Mouse (Mus musculus) olfactory bulb, adult 2 months (tissue): Measurements from ENCODE around the gene Cntn5. TPM values are rescaled to one million over a fixed set of nuclear protein-coding genes. Genes with fewer than 3 reads are reported as not detected.

Source experiments
- H3K27ac ChIP-seq: fragments of 200-500 bp; 2 replicates; pipeline ENCODE4 v1.5.1; 2012; ENCODE audit warnings: low read depth, low read length; ENCODE audit not compliant: insufficient read depth
- H3K4me1 ChIP-seq: fragments of 200-500 bp; 2 replicates; pipeline ENCODE4 v1.6.1; 2012; ENCODE audit warnings: low read length; ENCODE audit not compliant: control insufficient read depth, insufficient read depth
- H3K4me3 ChIP-seq: fragments of 200-500 bp; 2 replicates; pipeline ENCODE4 v1.5.1; 2012; ENCODE audit warnings: mild to moderate bottlenecking, low read depth, low read length, moderate library complexity; ENCODE audit not compliant: insufficient read depth
- CTCF ChIP-seq: fragments of 200-500 bp; IDR thresholded peaks from 2 replicates; pipeline ENCODE4 v1.5.1; 2012; ENCODE audit warnings: low read depth, mild to moderate bottlenecking, low read length, moderate library complexity; ENCODE audit not compliant: insufficient read depth
- POLR2A ChIP-seq: fragments of 200-500 bp; IDR thresholded peaks from 2 replicates; pipeline ENCODE4 v1.6.1; 2012; ENCODE audit warnings: mild to moderate bottlenecking, low read depth, low read length, moderate library complexity; ENCODE audit not compliant: insufficient read depth
- WGBS: fragments of 180-500 bp; shearing (Covaris S2); methylation state at CpG from one replicate; pipeline ENCODE4 v1.1.7; 2018; 5-methylcytosine and 5-hydroxymethylcytosine counted together
- polyA plus RNA-seq: library from polyadenylated mRNA; stranded (reverse); fragments of >200 nt; gene quantifications from 2 replicates; pipeline ENCODE4 v1.2.4, GENCODE M21; 2012; ENCODE audit warnings: low replicate concordance; ENCODE audit not compliant: missing spikeins, insufficient read depth, insufficient read length

Cntn5 gene
- polyA plus RNA-seq, 1 experiment, result not detected

DNA sequence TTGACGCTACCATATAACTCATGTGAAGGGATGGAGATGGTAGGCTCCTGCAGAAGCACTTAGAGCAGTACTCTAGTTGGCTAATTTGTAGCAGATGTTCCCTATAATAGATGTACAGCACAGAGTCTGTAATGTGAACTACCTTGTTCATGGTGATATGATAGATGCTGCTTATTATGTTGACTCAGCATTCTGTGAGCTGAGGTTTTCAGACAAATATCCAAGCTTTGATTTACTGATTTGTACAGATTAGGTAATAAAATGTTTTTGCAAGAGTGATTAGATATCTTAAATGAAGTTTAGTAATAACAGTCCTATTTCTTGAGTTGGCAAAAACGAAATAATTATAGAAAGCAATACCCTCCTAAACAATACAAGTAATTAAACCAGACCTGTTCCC, 1133.8 kb downstream of the Cntn5 start:
- Histone ChIP-seq H3K4me1 (no peaks in the 10 kb centered on the region), H3K27ac (no peak overlapping the region), H3K4me3 (no peak overlapping the region)
- WGBS, result 75% methylated on average over 2 of the region's 2 CpGs
- no peak for TF ChIP-seq CTCF
- TF ChIP-seq POLR2A, result no peak

DNA sequence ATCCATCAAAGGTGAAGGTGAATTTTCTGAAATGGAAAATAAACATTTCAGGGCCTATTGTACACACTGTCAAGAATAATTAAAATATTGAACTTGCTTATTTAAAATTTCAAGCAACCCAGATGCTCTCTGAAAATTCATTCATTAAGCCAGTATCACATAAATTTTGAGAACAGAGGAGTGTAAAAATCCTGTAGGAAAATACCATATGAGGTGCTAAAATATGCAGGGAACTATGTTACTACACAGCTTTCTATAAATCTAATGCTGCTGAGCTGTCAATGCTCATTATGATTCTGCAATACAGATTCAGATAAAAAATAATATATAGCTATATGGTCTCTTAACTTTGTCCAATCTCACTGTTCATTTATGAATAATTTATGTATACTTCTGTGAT, 1134.9 kb downstream of the Cntn5 start:
- Histone ChIP-seq H3K27ac (no peak overlapping the region), H3K4me3 (no peak overlapping the region), H3K4me1 (no peaks in the 10 kb centered on the region)
- no peak for TF ChIP-seq POLR2A

DNA sequence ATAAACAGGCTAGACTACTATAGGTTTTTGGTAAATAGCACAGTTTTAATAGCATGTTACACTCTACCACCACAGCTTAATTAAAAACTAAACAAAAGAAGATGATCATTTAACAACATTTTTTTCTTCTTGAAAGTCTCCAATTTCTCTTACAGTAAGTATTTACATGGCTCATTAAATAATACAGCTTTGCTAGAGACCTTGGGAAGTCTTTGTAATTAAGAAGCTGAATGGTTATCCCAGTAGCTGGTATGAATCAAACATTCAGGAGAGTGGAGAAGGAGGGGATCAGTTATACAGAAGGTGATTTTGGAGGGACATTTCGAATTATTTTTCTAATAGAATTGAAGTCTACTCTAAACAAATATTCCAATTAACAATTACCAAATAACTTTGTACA, 1186.4 kb downstream of the Cntn5 start:
- 89% methylated on average over 1 of the region's 1 CpGs for WGBS
- H3K4me3 ChIP-seq, result no peak overlapping the region
- H3K27ac ChIP-seq, result no peak overlapping the region
- no peaks in the 10 kb centered on the region for H3K4me1 ChIP-seq
- no peak for TF ChIP-seq CTCF
- TF ChIP-seq POLR2A, result no peak

DNA sequence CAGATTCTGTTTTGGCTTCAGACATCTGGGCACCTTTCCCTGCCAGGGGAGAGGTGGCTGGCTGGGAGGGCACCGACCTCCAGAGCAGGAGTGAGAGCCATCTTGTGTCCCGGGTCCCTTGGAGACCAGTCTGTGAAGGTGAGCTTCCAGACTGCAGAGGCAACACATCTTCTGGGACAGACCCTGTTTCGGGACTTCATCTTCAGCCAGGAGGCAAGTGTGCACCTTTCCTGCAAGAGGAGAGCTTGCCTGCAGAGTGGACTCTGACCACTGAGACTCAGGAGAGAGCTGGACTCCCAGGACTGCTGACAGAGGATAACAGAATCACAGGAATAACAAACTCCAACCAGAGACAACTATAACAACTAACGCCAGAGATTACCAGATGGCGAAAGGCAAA, 1195.9 kb downstream of the Cntn5 start:
- H3K4me3 ChIP-seq, result no peak overlapping the region
- no peak for TF ChIP-seq CTCF
- no peak for TF ChIP-seq POLR2A
- WGBS, result 91% methylated on average over 5 of the region's 5 CpGs
- H3K4me1 ChIP-seq, result no peaks in the 10 kb centered on the region
- no peak overlapping the region for H3K27ac ChIP-seq

DNA sequence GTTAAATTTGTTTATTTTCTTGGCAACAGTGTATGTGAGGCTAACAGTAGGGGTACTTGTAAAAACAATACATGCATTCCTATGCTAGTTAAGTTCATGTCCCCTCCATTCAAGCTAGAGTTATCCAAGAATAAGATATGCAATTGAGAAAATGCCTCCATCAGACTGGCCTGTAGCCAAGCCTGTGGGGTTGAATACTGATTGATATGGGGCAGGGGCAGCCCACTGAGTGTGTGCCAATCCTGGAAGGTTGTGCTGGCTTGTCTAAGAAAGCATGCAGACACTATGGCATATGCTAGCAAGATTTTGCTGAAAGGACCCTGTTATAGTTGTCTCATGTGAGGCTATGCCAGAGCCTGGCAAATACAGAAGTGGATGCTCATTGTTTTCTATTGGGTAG, 1196.8 kb downstream of the Cntn5 start:
- H3K4me1 ChIP-seq, result no peaks in the 10 kb centered on the region
- TF ChIP-seq CTCF (no peak), POLR2A (no peak)
- no peak overlapping the region for H3K4me3 ChIP-seq
- H3K27ac ChIP-seq, result no peak overlapping the region

DNA sequence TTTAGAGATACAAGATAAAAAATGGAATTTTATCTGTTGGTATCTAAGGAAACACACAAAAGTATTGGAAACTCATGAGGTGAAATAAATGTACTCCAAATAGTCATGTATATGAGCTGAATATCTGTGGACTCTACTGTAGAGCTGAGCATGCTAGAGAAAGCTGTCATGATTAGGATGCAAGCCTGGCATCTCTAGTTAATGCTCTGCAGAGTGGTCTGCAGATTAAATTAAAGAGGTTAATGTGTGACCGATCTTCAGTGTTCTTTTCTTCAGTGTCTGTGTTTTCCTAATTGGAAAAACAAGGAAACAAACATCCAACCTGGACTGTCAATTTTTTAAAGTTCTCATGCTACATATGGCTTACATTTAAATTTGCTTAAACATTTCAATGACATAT, 1199.4 kb downstream of the Cntn5 start:
- TF ChIP-seq POLR2A, result no peak
- no peak for TF ChIP-seq CTCF
- no peak overlapping the region for H3K27ac ChIP-seq
- 87% methylated on average over 1 of the region's 1 CpGs for WGBS
- no peaks in the 10 kb centered on the region for H3K4me1 ChIP-seq
- H3K4me3 ChIP-seq, result no peak overlapping the region

DNA sequence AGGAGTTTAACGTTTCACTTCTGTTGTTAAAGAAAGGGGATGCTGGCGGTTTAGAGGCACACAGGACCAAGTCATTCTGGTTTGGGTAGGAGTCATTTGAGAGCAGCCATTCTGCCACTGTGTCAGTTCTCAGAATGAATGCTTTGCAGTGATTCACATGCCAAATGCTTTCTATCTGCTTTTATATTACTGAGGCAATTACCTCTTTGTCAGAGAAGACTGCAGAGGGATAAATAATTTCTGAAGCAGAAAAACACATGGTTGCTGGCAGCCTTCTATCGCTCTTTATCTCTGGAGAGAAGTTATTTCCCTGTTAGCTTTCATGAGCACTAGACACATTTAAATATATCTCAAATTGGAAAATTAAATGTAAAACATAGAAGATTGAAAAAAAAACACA, 1207.9 kb downstream of the Cntn5 start:
- no peak overlapping the region for H3K27ac ChIP-seq
- TF ChIP-seq POLR2A (no peak), CTCF (no peak)
- H3K4me3 ChIP-seq, result no peak overlapping the region
- no peaks in the 10 kb centered on the region for H3K4me1 ChIP-seq
- WGBS, result 43% methylated on average over 3 of the region's 3 CpGs

DNA sequence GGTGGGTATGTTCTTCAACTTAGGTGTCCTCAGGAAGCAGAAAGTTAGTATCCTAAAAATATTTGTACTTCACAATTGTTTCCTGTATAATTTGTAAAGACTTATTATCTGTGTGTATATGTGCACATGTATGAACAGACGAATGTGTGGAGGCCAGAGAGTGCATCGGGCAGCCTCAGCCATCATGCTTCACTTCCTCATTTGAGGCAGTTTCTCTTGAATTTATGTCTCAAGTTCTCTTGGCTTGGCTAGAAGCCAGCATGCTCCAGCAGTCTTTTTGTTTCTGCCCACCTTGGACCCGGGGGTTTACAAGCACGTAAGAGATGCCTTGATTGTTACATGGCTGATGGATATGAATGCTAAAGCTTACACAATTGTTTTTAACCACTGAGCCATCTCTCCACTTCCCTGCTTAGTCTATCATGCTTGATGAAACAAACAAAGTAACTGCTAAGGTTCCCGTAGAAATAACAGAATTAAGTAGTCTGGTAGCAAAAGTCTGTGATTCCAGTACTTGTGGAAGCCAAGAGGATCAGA, 1222.2 kb downstream of the Cntn5 start:
- WGBS, result 46% methylated on average over 5 of the region's 5 CpGs
- Histone ChIP-seq H3K4me3 (no peak overlapping the region), H3K4me1 (no peaks in the 10 kb centered on the region), H3K27ac (no peak overlapping the region)
- no peak for TF ChIP-seq POLR2A
- no peak for TF ChIP-seq CTCF

DNA sequence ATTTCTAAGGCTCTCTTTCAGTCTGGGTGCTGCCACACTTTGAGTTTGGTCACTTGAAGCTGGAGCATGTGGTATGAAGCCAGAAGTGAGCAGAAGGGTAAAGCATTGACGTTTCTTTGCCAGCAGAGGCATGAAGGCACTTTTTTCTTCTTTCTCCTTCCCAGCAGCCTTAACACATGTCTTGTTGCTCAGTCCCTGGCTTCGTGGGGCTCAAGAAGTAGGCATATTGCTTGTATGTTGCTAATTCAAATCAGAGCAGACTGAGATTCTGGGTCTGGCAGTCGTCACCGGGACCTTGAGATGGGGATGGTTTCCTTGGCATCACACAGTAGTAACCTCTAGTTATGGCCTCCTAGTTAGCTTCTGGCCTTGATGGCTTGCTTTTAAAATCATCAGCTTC, 1228.5 kb downstream of the Cntn5 start:
- Histone ChIP-seq H3K4me1 (peaks cover 2% of the 10 kb centered on the region; the same call in 1 of the 2 replicates), H3K4me3 (no peak overlapping the region), H3K27ac (no peak overlapping the region)
- WGBS, result 80% methylated on average over 4 of the region's 4 CpGs
- TF ChIP-seq POLR2A, result no peak
- no peak for TF ChIP-seq CTCF

DNA sequence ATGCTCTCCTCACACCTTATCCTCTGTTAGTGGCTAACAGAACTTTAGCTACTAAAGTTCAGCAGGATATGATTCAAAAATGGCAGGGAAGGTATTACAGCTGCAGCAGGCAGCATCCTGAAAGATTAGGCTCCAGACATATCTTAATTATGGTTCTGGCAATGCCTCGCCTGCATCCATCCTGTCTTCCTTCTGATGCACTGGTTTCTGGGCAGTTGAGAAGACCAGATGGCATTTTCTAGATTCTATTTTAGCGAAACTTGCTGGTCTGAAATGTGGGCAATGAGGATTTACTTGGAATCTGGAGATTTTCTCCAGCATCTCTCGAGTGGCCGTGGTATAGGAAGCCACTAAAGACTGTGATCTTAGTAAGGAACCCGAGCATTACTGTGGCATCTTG, 1230.0 kb downstream of the Cntn5 start:
- Histone ChIP-seq H3K27ac (no peak overlapping the region), H3K4me3 (no peak overlapping the region), H3K4me1 (peaks cover 2% of the 10 kb centered on the region; the same call in 1 of the 2 replicates)
- 76% methylated on average over 5 of the region's 5 CpGs for WGBS
- TF ChIP-seq POLR2A, result no peak
- no peak for TF ChIP-seq CTCF
